8 mouse cellular contexts compared by ENCODE assay signal in genomic region chr13:34077492-34078271, GRCm38 (mm10). TPM values are rescaled to one million over a fixed set of nuclear protein-coding genes. Genes with fewer than 3 reads are reported as not detected.
A peak's percentile ranks its signal among the peaks of the same experiment; 100 is the strongest.
DNase-seq lines count a peak whose midpoint lies in the region; ATAC-seq and TF ChIP-seq lines count a peak whose summit lies in the region.

Tubb2a (minus strand) TSS chr13:34078007.

- TF ChIP-seq POLR2A in bone marrow macrophage, adult 2 months (IDR thresholded peaks at IDR 0.05; ENCODE audit: borderline replicate concordance, low read depth, low read length) = peak; percentile 84; the same call in 1 of the 2 replicates

- H3K27me3 ChIP-seq in embryonic facial prominence, embryonic 15.5 days = no peaks in the 10 kb centered on the region; the same call in 1 of the 2 replicates
- no peaks in the 10 kb centered on the region for H3K27me3 ChIP-seq in limb, embryonic 13.5 days
- H3K27me3 ChIP-seq in midbrain, embryonic 15.5 days (replicated peaks) = no peaks in the 10 kb centered on the region

- H3K4me1 ChIP-seq in bone marrow macrophage, adult 2 months (ENCODE audit: control insufficient read depth, insufficient read depth, low read length) = peaks cover 19% of the 10 kb centered on the region
- peaks cover 22% of the 10 kb centered on the region for H3K4me1 ChIP-seq in embryonic facial prominence, embryonic 15.5 days
- H3K4me1 ChIP-seq in limb, embryonic 13.5 days = peaks cover 20% of the 10 kb centered on the region
- peaks cover 37% of the 10 kb centered on the region for H3K4me1 ChIP-seq in midbrain, embryonic 15.5 days

- peak within 1 kb of the TSS; percentile 62 for H3K9ac ChIP-seq in embryonic facial prominence, embryonic 15.5 days
- peak within 1 kb of the TSS; percentile 75 for H3K9ac ChIP-seq in limb, embryonic 13.5 days
- H3K9ac ChIP-seq in midbrain, embryonic 15.5 days = peak within 1 kb of the TSS; percentile 98

- peak within 1 kb of the TSS; percentile 17 for H3K27ac ChIP-seq in bone marrow macrophage, adult 2 months (ENCODE audit: insufficient read depth, low read depth, low read length)
- peak within 1 kb of the TSS; percentile 71 for H3K27ac ChIP-seq in embryonic facial prominence, embryonic 15.5 days (replicated peaks)
- no peak within 1 kb of the TSS for H3K27ac ChIP-seq in limb, embryonic 13.5 days
- peak within 1 kb of the TSS; percentile 90 for H3K27ac ChIP-seq in midbrain, embryonic 15.5 days

- H3K36me3 ChIP-seq in embryonic facial prominence, embryonic 15.5 days = 0 out of 2 replicates have a peak, but pooled peaks cover 4% of the 10 kb centered on the region
- H3K36me3 ChIP-seq in limb, embryonic 13.5 days = peaks cover 12% of the 10 kb centered on the region
- H3K36me3 ChIP-seq in midbrain, embryonic 15.5 days (replicated peaks) = 0 out of 2 replicates have a peak, but pooled peaks cover 8% of the 10 kb centered on the region

- H3K9me3 ChIP-seq in embryonic facial prominence, embryonic 15.5 days (replicated peaks) = no peaks in the 10 kb centered on the region
- H3K9me3 ChIP-seq in limb, embryonic 13.5 days = no peaks in the 10 kb centered on the region
- H3K9me3 ChIP-seq in midbrain, embryonic 15.5 days = no peaks in the 10 kb centered on the region

- WGBS in embryonic facial prominence, embryonic 15.5 days = under 1% methylated on average over 45 of the region's 45 CpGs
- under 1% methylated on average over 44 of the region's 45 CpGs for WGBS in limb, embryonic 13.5 days
- 1% methylated on average over 45 of the region's 45 CpGs for WGBS in midbrain, embryonic 15.5 days

- DNase-seq in A20 (ENCODE audit: low read depth, low spot score) = peak; percentile 88
- peak; percentile 96 for DNase-seq in heart, adult 8-10 months (ENCODE audit: low spot score)
- peak; percentile 90 for DNase-seq in kidney, adult 9 months
- DNase-seq in spleen, adult 18-20 months = peak; percentile 81 to 89

- no peak for TF ChIP-seq CTCF in bone marrow macrophage, adult 2 months (IDR thresholded peaks at IDR 0.05; ENCODE audit: low read depth, low read length)

- H3K4me3 ChIP-seq in bone marrow macrophage, adult 2 months (ENCODE audit: insufficient read depth, low read length) = peak within 1 kb of the TSS; percentile 74
- H3K4me3 ChIP-seq in embryonic facial prominence, embryonic 15.5 days (replicated peaks) = peak within 1 kb of the TSS; percentile 73
- H3K4me3 ChIP-seq in limb, embryonic 13.5 days = peak within 1 kb of the TSS; percentile 64
- peak within 1 kb of the TSS; percentile 85 for H3K4me3 ChIP-seq in midbrain, embryonic 15.5 days

- peak; percentile 92 for ATAC-seq in embryonic facial prominence, embryonic 15.5 days (ENCODE audit: insufficient number of reproducible peaks, low FRiP score, low TSS enrichment, low read depth)
- ATAC-seq in limb, embryonic 13.5 days (ENCODE audit: low FRiP score, low read depth) = peak; percentile 89
- ATAC-seq in midbrain, embryonic 15.5 days (replicated peaks) = peak; percentile 89

- peak within 1 kb of the TSS; percentile 74 for H3K4me2 ChIP-seq in embryonic facial prominence, embryonic 15.5 days (replicated peaks)
- H3K4me2 ChIP-seq in limb, embryonic 13.5 days (replicated peaks) = peak within 1 kb of the TSS; percentile 79
- peak within 1 kb of the TSS; percentile 65 for H3K4me2 ChIP-seq in midbrain, embryonic 15.5 days

RNA-seq across cellular contexts. Expression of gene Tubb2a, which starts in this region (rescaled TPM):
- 77.8 and 92.5 TPM in 2 replicates for polyA plus RNA-seq in bone marrow macrophage, adult 2 months (2012; ENCODE audit: insufficient read depth, insufficient read length, missing spikeins)
- polyA plus RNA-seq in embryonic facial prominence, embryonic 15.5 days (2015; fragmentation: Nextera tagmentation; extraction: Ambion mirVana) = 208 and 211 TPM in 2 replicates
- 10 to 100 TPM; 29.1 to 49.7 (median 41.1) TPM for total RNA-seq in heart, adult 8-10 months (2022)
- polyA plus RNA-seq in limb, embryonic 13.5 days (2015; fragmentation: Nextera tagmentation; extraction: Ambion mirVana) = 150 and 152 TPM in 2 replicates
- 3,188 and 3,263 TPM in 2 replicates for polyA plus RNA-seq in midbrain, embryonic 15.5 days (2015; fragmentation: Nextera tagmentation; extraction: Ambion mirVana)

Comparison
In these comparisons a context has a peak if more than half of its experiments do, and no peak if none do; other contexts are left out.
1. RNA of gene Tubb2a (polyA plus RNA-seq): 3,188 to 3,263 TPM in midbrain, embryonic 15.5 days; 208 to 211 TPM in embryonic facial prominence, embryonic 15.5 days, 150 to 152 TPM in limb, embryonic 13.5 days and 77.8 to 92.5 TPM in bone marrow macrophage, adult 2 months; every median in the first group is over 10 times any median in the second.
2. Peak in every context shown above with its lines, with median percentiles within 50 percentile points of each other: DNase-seq, H3K4me3 ChIP-seq, ATAC-seq, H3K4me2 ChIP-seq and H3K9ac ChIP-seq.